Mouse (Mus musculus) lung, adult 2 months (tissue): ENCODE data around the gene Mknk1. TPM values are rescaled to one million over a fixed set of nuclear protein-coding genes. Genes with fewer than 3 reads are reported as not detected.

Experiments used
- DNase-seq: peaks from one replicate; pipeline ENCODE4 v3.0.0; 2022
- H3K4me1 ChIP-seq: fragments of 200-500 bp; 2 replicates; pipeline ENCODE4 v1.6.1; 2011; ENCODE audit warnings: low read length; ENCODE audit not compliant: control insufficient read depth, insufficient read depth
- H3K4me3 ChIP-seq: fragments of 200-500 bp; replicated peaks from 2 replicates; pipeline ENCODE3; 2011; ENCODE audit warnings: low read depth, mild to moderate bottlenecking, control low read depth, low read length; ENCODE audit errors: extremely low read depth
- CTCF ChIP-seq: fragments of 200-500 bp; IDR thresholded peaks from 2 replicates; pipeline ENCODE4 v1.5.1; 2011; ENCODE audit warnings: mild to moderate bottlenecking, low read length, control low read depth; ENCODE audit not compliant: insufficient read depth
- POLR2A ChIP-seq: fragments of 200-500 bp; IDR thresholded peaks from 2 replicates; pipeline ENCODE4 v1.6.1; 2011; ENCODE audit warnings: low read depth, mild to moderate bottlenecking, control low read depth, low read length, borderline replicate concordance; ENCODE audit errors: extremely low read depth
- WGBS: fragments of 180-500 bp; shearing (Covaris S2); methylation state at CpG from one replicate; pipeline ENCODE4 v1.1.7; 2018; 5-methylcytosine and 5-hydroxymethylcytosine counted together
- polyA plus RNA-seq: library from polyadenylated mRNA; depleted of rRNA; stranded (reverse); fragments of >200 nt; gene quantifications from 2 replicates; pipeline ENCODE4 v1.2.3, GENCODE M21; 2012; rRNA removed

The Mknk1 gene
- polyA plus RNA-seq, 1 experiment, result 73.9 TPM

- H3K4me1 ChIP-seq, result no peaks in the 10 kb centered on the region
- WGBS, result 35% methylated on average over 7 of the region's 7 CpGs
- DNase-seq, result no peak
- H3K4me3 ChIP-seq, result no peak overlapping the region
- TF ChIP-seq CTCF (no peak), POLR2A (no peak)
Measured at GRCm38 (mm10) chr4:115905701-115906100, 66.7 kb downstream of the Mknk1 start.

GRCm38 (mm10) chr4:115906791-115907190 is 67.8 kb downstream of the Mknk1 start:
- H3K4me3 ChIP-seq, result no peak overlapping the region
- no peak for DNase-seq

GRCm38 (mm10) chr4:115907994-115908393 is 69.0 kb downstream of the Mknk1 start:
- 55% methylated on average over 1 of the region's 1 CpGs for WGBS
- TF ChIP-seq POLR2A (no peak), CTCF (no peak)
- DNase-seq, result no peak

More at GRCm38 (mm10) chr4:115906791-115907190, 67.8 kb downstream of the Mknk1 start:
- 58% methylated on average over 3 of the region's 3 CpGs for WGBS
- no peaks in the 10 kb centered on the region for H3K4me1 ChIP-seq
- no peak for TF ChIP-seq CTCF
- TF ChIP-seq POLR2A, result no peak

DNA sequence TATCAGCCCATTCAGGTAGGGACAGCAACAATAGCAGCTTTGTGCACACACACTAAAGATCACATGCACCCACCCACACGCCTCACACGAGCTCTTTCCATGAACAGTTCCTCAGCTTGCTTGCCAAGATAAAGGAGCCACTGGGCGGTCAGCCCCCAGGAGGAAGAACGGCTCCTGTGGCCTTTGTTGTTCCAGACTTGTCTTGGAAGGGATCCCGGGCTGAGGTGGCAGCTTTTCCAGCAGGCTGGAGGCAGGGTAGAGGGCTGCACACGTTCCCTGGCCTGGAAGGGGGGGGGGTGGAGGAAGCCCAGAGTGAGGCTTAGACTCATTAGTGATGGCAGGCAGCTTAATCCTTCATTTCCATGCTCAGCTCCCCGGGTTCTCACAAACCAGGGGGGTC is 69.6 kb downstream of the Mknk1 start:
- no peak for DNase-seq
- TF ChIP-seq POLR2A, result no peak
- no peak for TF ChIP-seq CTCF
- 8% methylated on average over 7 of the region's 7 CpGs for WGBS

More at GRCm38 (mm10) chr4:115907994-115908393, 69.0 kb downstream of the Mknk1 start:
- H3K4me3 ChIP-seq, result no peak overlapping the region
- no peaks in the 10 kb centered on the region for H3K4me1 ChIP-seq

GRCm38 (mm10) chr4:115911586-115911985 is 72.6 kb downstream of the Mknk1 start:
- no peak for DNase-seq
- 21% methylated on average over 4 of the region's 4 CpGs for WGBS
- Histone ChIP-seq H3K4me3 (no peak overlapping the region), H3K4me1 (no peaks in the 10 kb centered on the region)
- no peak for TF ChIP-seq CTCF
- no peak for TF ChIP-seq POLR2A

More for the DNA sequence above, 69.6 kb downstream of the Mknk1 start:
- H3K4me3 ChIP-seq, result no peak overlapping the region
- H3K4me1 ChIP-seq, result no peaks in the 10 kb centered on the region

GRCm38 (mm10) chr4:115919911-115920310 is 80.9 kb downstream of the Mknk1 start:
- TF ChIP-seq CTCF, result no peak
- no peak for TF ChIP-seq POLR2A
- Histone ChIP-seq H3K4me1 (no peaks in the 10 kb centered on the region), H3K4me3 (no peak overlapping the region)
- WGBS, result 76% methylated on average over 16 of the region's 16 CpGs
- DNase-seq, result no peak

- 82% methylated on average over 5 of the region's 5 CpGs for WGBS
- no peak for TF ChIP-seq CTCF
- no peak for TF ChIP-seq POLR2A
- no peaks in the 10 kb centered on the region for H3K4me1 ChIP-seq
- DNase-seq, result no peak
- H3K4me3 ChIP-seq, result no peak overlapping the region
Measured at GRCm38 (mm10) chr4:115922688-115923087, 83.7 kb downstream of the Mknk1 start.

- DNase-seq, result no peak
- WGBS, result 69% methylated on average over 16 of the region's 16 CpGs
- no peaks in the 10 kb centered on the region for H3K4me1 ChIP-seq
- no peak for TF ChIP-seq CTCF
- TF ChIP-seq POLR2A, result no peak
- H3K4me3 ChIP-seq, result no peak overlapping the region
Measured at GRCm38 (mm10) chr4:115923262-115923880, 84.4 kb downstream of the Mknk1 start.

DNA sequence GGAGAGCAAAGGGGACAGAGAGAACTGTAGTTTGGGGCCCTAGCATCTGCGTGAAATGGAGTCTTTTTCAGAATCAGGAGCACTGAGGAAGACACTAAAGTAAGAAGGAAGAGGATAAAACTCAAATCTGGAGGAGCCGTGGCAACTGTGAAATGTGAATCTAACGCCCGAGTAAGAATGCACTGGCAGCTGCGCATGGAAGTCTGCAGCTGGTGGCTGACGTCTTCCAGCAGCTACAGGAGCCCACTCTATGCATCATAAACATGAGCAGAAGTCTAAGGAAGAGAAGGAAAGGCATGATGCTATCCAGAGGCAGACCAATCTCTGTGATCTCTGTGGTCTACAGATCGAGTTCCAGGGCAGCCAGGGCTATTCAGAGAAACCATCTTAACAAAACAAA is 88.6 kb downstream of the Mknk1 start:
- TF ChIP-seq CTCF, result no peak
- TF ChIP-seq POLR2A, result no peak
- 44% methylated on average over 7 of the region's 7 CpGs for WGBS
- H3K4me3 ChIP-seq, result no peak overlapping the region
- H3K4me1 ChIP-seq, result no peaks in the 10 kb centered on the region
- no peak for DNase-seq

Other genes starting within 250 kb of the Mknk1 start
- gene Cyp4a32, start 238.2 kb upstream of the Mknk1 start, polyA plus RNA-seq, result not detected in 2 replicates
- gene Cyp4b1, start 191.5 kb upstream of the Mknk1 start, polyA plus RNA-seq, result 848 and 1,004 TPM in 2 replicates
- 32.5 and 33.5 TPM in 2 replicates for gene Efcab14, start 101.5 kb upstream of the Mknk1 start, polyA plus RNA-seq
- gene Tex38, start 58.2 kb upstream of the Mknk1 start, polyA plus RNA-seq, result 0.31 and 0.37 TPM in 2 replicates
- gene Atpaf1, start 54.4 kb upstream of the Mknk1 start, polyA plus RNA-seq, result 19.6 and 32.7 TPM in 2 replicates
- 27.9 and 45.4 TPM in 2 replicates for gene Mob3c, start 11.1 kb upstream of the Mknk1 start, polyA plus RNA-seq
- not detected in 2 replicates for gene Kncn, start 45.2 kb downstream of the Mknk1 start, polyA plus RNA-seq
- not detected in 2 replicates for gene 6430628N08Rik, start 51.5 kb downstream of the Mknk1 start, polyA plus RNA-seq
- gene Dmbx1, start 100.7 kb downstream of the Mknk1 start, polyA plus RNA-seq, result not detected in 2 replicates
- 24.5 and 31.7 TPM in 2 replicates for gene Faah, start 178.7 kb downstream of the Mknk1 start, polyA plus RNA-seq
- 14.3 and 22.8 TPM in 2 replicates for gene Nsun4, start 214.7 kb downstream of the Mknk1 start, polyA plus RNA-seq
- gene Uqcrh, start 235.9 kb downstream of the Mknk1 start, polyA plus RNA-seq, result 60.7 and 113 TPM in 2 replicates
- gene Lrrc41, start 236.1 kb downstream of the Mknk1 start, polyA plus RNA-seq, result 61.5 and 62.1 TPM in 2 replicates